Mouse (Mus musculus) liver, adult 2 months (tissue): ENCODE data around the gene Akap17b. TPM values are rescaled to one million over a fixed set of nuclear protein-coding genes. Genes with fewer than 3 reads are reported as not detected.

Source experiments
- DNase-seq: peaks from one replicate; pipeline ENCODE4 v3.0.0-alpha.2; 2011; ENCODE audit warnings: low read depth, low spot score; ENCODE audit errors: extremely low read depth
- H3K27ac ChIP-seq: fragments of 200-500 bp; replicated peaks from 2 replicates; pipeline ENCODE4 v1.5.1; 2012; ENCODE audit warnings: low read depth, mild to moderate bottlenecking, control low read depth, inconsistent platforms, low read length; ENCODE audit not compliant: insufficient read depth
- H3K27me3 ChIP-seq: fragments of 200-500 bp; 2 replicates; pipeline ENCODE4 v1.6.1; 2012; ENCODE audit warnings: mild to moderate bottlenecking, moderate library complexity, low read length, inconsistent platforms; ENCODE audit not compliant: control insufficient read depth, insufficient read depth
- H3K36me3 ChIP-seq: fragments of 200-500 bp; 2 replicates; pipeline ENCODE4 v1.6.1; 2012; ENCODE audit warnings: low read length, inconsistent platforms; ENCODE audit not compliant: control insufficient read depth, insufficient read depth
- H3K4me1 ChIP-seq: fragments of 200-500 bp; 2 replicates; pipeline ENCODE4 v1.6.1; 2011; ENCODE audit warnings: low read length; ENCODE audit not compliant: control insufficient read depth, insufficient read depth
- H3K4me3 ChIP-seq: fragments of 200-500 bp; 2 replicates; pipeline ENCODE4 v1.5.1; 2011; ENCODE audit warnings: low read depth, mild to moderate bottlenecking, control low read depth, low read length, moderate library complexity; ENCODE audit not compliant: insufficient read depth
- H3K79me2 ChIP-seq: fragments of 200-500 bp; 2 replicates; pipeline ENCODE4 v1.6.1; 2012; ENCODE audit warnings: inconsistent platforms, mild to moderate bottlenecking, low read length, moderate library complexity; ENCODE audit not compliant: control insufficient read depth, insufficient read depth
- H3K9ac ChIP-seq: fragments of 200-500 bp; 2 replicates; pipeline ENCODE4 v1.6.1; 2012; ENCODE audit warnings: low read depth, mild to moderate bottlenecking, control low read depth, inconsistent platforms, low read length
- CTCF ChIP-seq: fragments of 200-500 bp; IDR thresholded peaks from 2 replicates; pipeline ENCODE4 v1.5.1; 2011; ENCODE audit warnings: low read depth, low read length, control low read depth
- POLR2A ChIP-seq: fragments of 200-500 bp; IDR thresholded peaks from 2 replicates; pipeline ENCODE4 v1.6.1; 2011; ENCODE audit warnings: low read length, control low read depth; ENCODE audit not compliant: insufficient read depth; ENCODE audit errors: extremely low read depth
- WGBS: fragments of 180-500 bp; shearing (Covaris S2); methylation state at CpG from one replicate; pipeline ENCODE4 v1.1.7; 2018; 5-methylcytosine and 5-hydroxymethylcytosine counted together
- polyA plus RNA-seq: library from polyadenylated mRNA; depleted of rRNA; stranded (reverse); fragments of >200 nt; gene quantifications from 2 replicates; pipeline ENCODE4 v1.2.3, GENCODE M21; 2012; rRNA removed
- total RNA-seq: library from RNA; depleted of rRNA; stranded (reverse); fragments of >200 nt; gene quantifications from 2 replicates; pipeline ENCODE4 v1.2.3, GENCODE M21; 2014; rRNA removed

The Akap17b gene
- 1.5 and 1.9 TPM in 2 replicates for total RNA-seq
- polyA plus RNA-seq, result 0.48 and 0.55 TPM in 2 replicates

- 1% methylated on average over 59 of the region's 60 CpGs for WGBS
- TF ChIP-seq CTCF, result peak; percentile 73
- TF ChIP-seq POLR2A, result 0 out of 2 replicates have a peak, but pooled peaks have one; percentile 23
- peaks cover 2% of the 10 kb centered on the region; the same call in 1 of the 2 replicates for H3K79me2 ChIP-seq
- no peaks in the 10 kb centered on the region for H3K27me3 ChIP-seq
- peak within 1 kb of the TSS; percentile 92 for H3K27ac ChIP-seq
- peak; percentile 79 for DNase-seq
- H3K4me3 ChIP-seq, result peak within 1 kb of the TSS; percentile 99
- no peaks in the 10 kb centered on the region for H3K36me3 ChIP-seq
- H3K9ac ChIP-seq, result peak within 1 kb of the TSS; percentile 86
- H3K4me1 ChIP-seq, result no peaks in the 10 kb centered on the region
Observed at GRCm38 (mm10) chrX:36644657-36645551, at the start of gene Akap17b. Gene Akap17b (minus strand): TSS chrX:36645395.

GRCm38 (mm10) chrX:36691365-36691764, 46.2 kb upstream of the Akap17b start:
- Histone ChIP-seq H3K27me3 (no peaks in the 10 kb centered on the region), H3K79me2 (no peaks in the 10 kb centered on the region), H3K36me3 (no peaks in the 10 kb centered on the region), H3K4me1 (no peaks in the 10 kb centered on the region), H3K27ac (no peak overlapping the region), H3K4me3 (no peak overlapping the region), H3K9ac (no peak overlapping the region)
- no peak for TF ChIP-seq POLR2A
- no peak for TF ChIP-seq CTCF
- WGBS, result 79% methylated on average over 5 of the region's 5 CpGs
- no peak for DNase-seq

- no peak overlapping the region for H3K4me3 ChIP-seq
- no peaks in the 10 kb centered on the region for H3K79me2 ChIP-seq
Observed at GRCm38 (mm10) chrX:36689655-36690054, 44.5 kb upstream of the Akap17b start.

GRCm38 (mm10) chrX:36676836-36677235, 31.6 kb upstream of the Akap17b start:
- H3K27ac ChIP-seq, result no peak overlapping the region
- no peaks in the 10 kb centered on the region for H3K79me2 ChIP-seq
- H3K4me1 ChIP-seq, result no peaks in the 10 kb centered on the region
- no peak overlapping the region for H3K4me3 ChIP-seq
- H3K9ac ChIP-seq, result no peak overlapping the region
- TF ChIP-seq CTCF, result no peak
- TF ChIP-seq POLR2A, result no peak
- 83% methylated on average over 1 of the region's 1 CpGs for WGBS
- no peaks in the 10 kb centered on the region for H3K36me3 ChIP-seq
- no peaks in the 10 kb centered on the region for H3K27me3 ChIP-seq
- DNase-seq, result no peak

More at GRCm38 (mm10) chrX:36689655-36690054, 44.5 kb upstream of the Akap17b start:
- H3K36me3 ChIP-seq, result no peaks in the 10 kb centered on the region
- TF ChIP-seq POLR2A (no peak), CTCF (no peak)
- no peak overlapping the region for H3K9ac ChIP-seq
- no peaks in the 10 kb centered on the region for H3K4me1 ChIP-seq
- no peak overlapping the region for H3K27ac ChIP-seq
- no peak for DNase-seq
- H3K27me3 ChIP-seq, result no peaks in the 10 kb centered on the region

GRCm38 (mm10) chrX:36672708-36673107, 27.5 kb upstream of the Akap17b start:
- no peaks in the 10 kb centered on the region for H3K36me3 ChIP-seq
- WGBS, result 70% methylated on average over 2 of the region's 2 CpGs
- DNase-seq, result no peak
- H3K4me3 ChIP-seq, result no peak overlapping the region
- H3K4me1 ChIP-seq, result no peaks in the 10 kb centered on the region
- H3K27ac ChIP-seq, result no peak overlapping the region
- TF ChIP-seq POLR2A (no peak), CTCF (no peak)
- no peaks in the 10 kb centered on the region for H3K79me2 ChIP-seq
- no peaks in the 10 kb centered on the region for H3K27me3 ChIP-seq
- H3K9ac ChIP-seq, result no peak overlapping the region

- H3K79me2 ChIP-seq, result peaks cover 2% of the 10 kb centered on the region; the same call in 1 of the 2 replicates
- no peak overlapping the region for H3K27ac ChIP-seq
- TF ChIP-seq POLR2A (no peak), CTCF (no peak)
- no peaks in the 10 kb centered on the region for H3K36me3 ChIP-seq
- no peak overlapping the region for H3K9ac ChIP-seq
- H3K27me3 ChIP-seq, result no peaks in the 10 kb centered on the region
- WGBS, result 42% methylated on average over 6 of the region's 6 CpGs
- no peaks in the 10 kb centered on the region for H3K4me1 ChIP-seq
- H3K4me3 ChIP-seq, result no peak overlapping the region
- peak; percentile 3 for DNase-seq
Observed at GRCm38 (mm10) chrX:36640046-36640445, 5.1 kb downstream of the Akap17b start.
